Mouse (Mus musculus) lung, postnatal 0 days (tissue): Measurements from ENCODE around the gene Rbfox1. TPM values are rescaled to one million over a fixed set of nuclear protein-coding genes. Genes with fewer than 3 reads are reported as not detected.

ENCODE experiments used
- ATAC-seq: fragments of 200-750 bp; cut with Nextera tagmentation; 2 replicates; pipeline ENCODE4 v1.8.0; 2017; ENCODE audit warnings: moderate library complexity
- DNase-seq: peaks from one replicate; pipeline ENCODE4 v3.0.0-alpha.2; 2016; ENCODE audit warnings: low spot score
- H3K27ac ChIP-seq: fragments of 300-500 bp; sonication (generic); 2 replicates; pipeline ENCODE4 v1.5.1; 2014; ENCODE audit warnings: antibody characterized with exemption, mild to moderate bottlenecking, low read length, mixed read lengths
- H3K27me3 ChIP-seq: fragments of 300-500 bp; sonication (generic); replicated peaks from 2 replicates; pipeline ENCODE4 v1.6.1; 2014; ENCODE audit warnings: low read length, mixed read lengths; ENCODE audit not compliant: insufficient read depth
- H3K36me3 ChIP-seq: fragments of 300-500 bp; sonication (generic); 2 replicates; pipeline ENCODE4 v1.6.1; 2014; ENCODE audit warnings: low read length, mixed read lengths; ENCODE audit not compliant: insufficient read depth
- H3K4me1 ChIP-seq: fragments of 300-500 bp; sonication (generic); 2 replicates; pipeline ENCODE4 v1.6.1; 2014; ENCODE audit warnings: antibody characterized with exemption, low read depth, low read length, mixed read lengths; ENCODE audit not compliant: insufficient read depth
- H3K4me2 ChIP-seq: fragments of 300-500 bp; sonication (generic); replicated peaks from 2 replicates; pipeline ENCODE4 v1.6.1; 2014; ENCODE audit warnings: low read depth, mild to moderate bottlenecking, low read length, moderate library complexity, mixed read lengths
- H3K4me3 ChIP-seq: fragments of 300-500 bp; sonication (generic); 2 replicates; pipeline ENCODE4 v1.5.1; 2014; ENCODE audit warnings: low read depth, low read length
- H3K9ac ChIP-seq: fragments of 300-500 bp; sonication (generic); replicated peaks from 2 replicates; pipeline ENCODE4 v1.6.1; 2014; ENCODE audit warnings: low read depth, mild to moderate bottlenecking
- H3K9me3 ChIP-seq: fragments of 300-500 bp; sonication (generic); 2 replicates; pipeline ENCODE4 v1.6.1; 2016; ENCODE audit warnings: low read length, mixed read lengths
- CTCF ChIP-seq: IDR thresholded peaks from 2 replicates; pipeline ENCODE4 v1.5.1; 2016; ENCODE audit warnings: antibody characterized with exemption, mild to moderate bottlenecking
- EP300 ChIP-seq: IDR thresholded peaks from 2 replicates; pipeline ENCODE4 v1.6.1; 2016; ENCODE audit warnings: antibody characterized with exemption, mild to moderate bottlenecking, control low read depth
- whole genome bisulfite sequencing: fragments of 180-500 bp; shearing (Covaris S2); extraction: QIAGEN DNeasy Blood & Tissue Kit; methylation state at CpG from one replicate; pipeline ENCODE4 v1.1.7; 2014; 5-methylcytosine and 5-hydroxymethylcytosine counted together
- polyA plus RNA-seq: library from polyadenylated mRNA; unstranded; fragments of >200 nt; fragmentation: Nextera tagmentation; extraction: Ambion mirVana; gene quantifications from 2 replicates; pipeline ENCODE4 v1.2.1, GENCODE M21; 2015

Rbfox1 gene
- polyA plus RNA-seq, 1 experiment from 2014 or later = 0.25 TPM

GRCm38 (mm10) chr16:6640330-6640729, 755.2 kb downstream of the Rbfox1 start:
- Histone ChIP-seq H3K36me3 (no peaks in the 10 kb centered on the region), H3K9ac (no peak overlapping the region), H3K9me3 (no peaks in the 10 kb centered on the region), H3K4me1 (no peaks in the 10 kb centered on the region), H3K4me2 (no peak overlapping the region), H3K27ac (no peak overlapping the region), H3K27me3 (no peaks in the 10 kb centered on the region), H3K4me3 (no peak overlapping the region)
- no peak for ATAC-seq
- 53% methylated on average over 1 of the region's 1 CpGs for WGBS
- no peak for DNase-seq
- TF ChIP-seq EP300 = no peak
- TF ChIP-seq CTCF = no peak

DNA sequence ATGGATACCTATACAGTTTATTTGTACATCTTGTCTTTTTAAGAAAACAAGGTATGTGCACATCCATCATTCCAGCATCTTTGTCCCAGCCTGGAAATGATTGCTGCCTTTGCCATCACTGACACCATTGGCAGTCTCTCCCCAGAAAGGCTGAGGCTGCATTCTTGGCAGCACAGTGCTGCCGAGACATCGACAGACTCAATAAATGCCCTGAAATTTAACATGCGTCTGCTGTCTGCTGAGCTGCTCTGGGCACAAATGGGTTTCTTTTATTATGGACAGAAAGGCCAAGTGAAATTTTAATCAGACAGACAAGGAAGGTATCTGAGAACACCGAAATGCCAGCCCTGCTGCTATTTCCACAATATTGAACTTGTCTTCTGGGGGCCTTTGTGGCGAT, 761.8 kb downstream of the Rbfox1 start:
- Histone ChIP-seq H3K4me2 (no peak overlapping the region), H3K27ac (no peak overlapping the region), H3K36me3 (no peaks in the 10 kb centered on the region), H3K9ac (no peak overlapping the region), H3K4me1 (no peaks in the 10 kb centered on the region), H3K4me3 (no peak overlapping the region), H3K9me3 (no peaks in the 10 kb centered on the region), H3K27me3 (no peaks in the 10 kb centered on the region)
- no peak for ATAC-seq
- no peak for DNase-seq
- WGBS = 76% methylated on average over 5 of the region's 5 CpGs
- no peak for TF ChIP-seq EP300

- H3K27me3 ChIP-seq = no peaks in the 10 kb centered on the region
- no peaks in the 10 kb centered on the region for H3K9me3 ChIP-seq
- H3K4me1 ChIP-seq = no peaks in the 10 kb centered on the region
- no peak for DNase-seq
- WGBS = 72% methylated on average over 1 of the region's 1 CpGs
- H3K4me2 ChIP-seq = no peak overlapping the region
- no peak overlapping the region for H3K27ac ChIP-seq
- no peak overlapping the region for H3K9ac ChIP-seq
- no peak overlapping the region for H3K4me3 ChIP-seq
- no peaks in the 10 kb centered on the region for H3K36me3 ChIP-seq
- no peak for ATAC-seq
- TF ChIP-seq CTCF (no peak), EP300 (no peak)
Observed at GRCm38 (mm10) chr16:6648753-6649152, 763.6 kb downstream of the Rbfox1 start.

- H3K4me2 ChIP-seq = no peak overlapping the region
- H3K27me3 ChIP-seq = no peaks in the 10 kb centered on the region
- no peak for DNase-seq
- H3K4me1 ChIP-seq = no peaks in the 10 kb centered on the region
- H3K27ac ChIP-seq = no peak overlapping the region
- 64% methylated on average over 2 of the region's 2 CpGs for WGBS
- H3K9ac ChIP-seq = no peak overlapping the region
- H3K36me3 ChIP-seq = no peaks in the 10 kb centered on the region
- no peak overlapping the region for H3K4me3 ChIP-seq
- TF ChIP-seq CTCF (no peak), EP300 (no peak)
- ATAC-seq = no peak
- no peaks in the 10 kb centered on the region for H3K9me3 ChIP-seq
Observed at GRCm38 (mm10) chr16:6658594-6658993, 773.4 kb downstream of the Rbfox1 start.

- H3K36me3 ChIP-seq = no peaks in the 10 kb centered on the region
- H3K9ac ChIP-seq = no peak overlapping the region
- H3K4me2 ChIP-seq = no peak overlapping the region
- no peaks in the 10 kb centered on the region for H3K9me3 ChIP-seq
- no peak overlapping the region for H3K27ac ChIP-seq
- TF ChIP-seq EP300 (no peak), CTCF (no peak)
- WGBS = 69% methylated on average over 1 of the region's 1 CpGs
- H3K4me3 ChIP-seq = no peak overlapping the region
- H3K4me1 ChIP-seq = no peaks in the 10 kb centered on the region
- H3K27me3 ChIP-seq = no peaks in the 10 kb centered on the region
- no peak for ATAC-seq
- no peak for DNase-seq
Observed at GRCm38 (mm10) chr16:6686076-6686757, 801.1 kb downstream of the Rbfox1 start.

DNA sequence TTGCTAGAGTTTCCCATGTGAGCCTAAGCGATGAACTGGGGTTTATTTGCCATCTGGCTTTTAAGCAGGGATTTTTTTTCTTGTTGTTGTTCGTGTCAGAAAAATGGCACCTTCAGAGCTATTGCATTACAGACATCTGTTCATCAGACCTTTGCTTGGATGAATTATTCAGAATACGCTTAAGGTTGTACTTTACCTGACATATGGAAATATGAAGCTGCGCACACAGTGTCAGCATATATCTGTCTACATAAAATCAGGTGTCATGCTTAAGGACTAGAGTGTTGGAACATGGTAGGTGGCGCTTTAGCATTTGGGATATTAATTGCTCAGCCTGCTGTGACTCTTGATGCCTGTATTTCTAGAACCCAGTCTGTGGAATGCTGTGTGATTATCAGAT, 819.7 kb downstream of the Rbfox1 start:
- no peak overlapping the region for H3K4me2 ChIP-seq
- H3K9ac ChIP-seq = no peak overlapping the region
- H3K4me1 ChIP-seq = no peaks in the 10 kb centered on the region
- ATAC-seq (no peak), DNase-seq (no peak)
- no peak overlapping the region for H3K4me3 ChIP-seq
- H3K36me3 ChIP-seq = no peaks in the 10 kb centered on the region
- WGBS = 82% methylated on average over 5 of the region's 5 CpGs
- no peaks in the 10 kb centered on the region for H3K9me3 ChIP-seq
- H3K27ac ChIP-seq = no peak overlapping the region
- no peak for TF ChIP-seq CTCF
- no peak for TF ChIP-seq EP300
- H3K27me3 ChIP-seq = no peaks in the 10 kb centered on the region

- Histone ChIP-seq H3K27me3 (no peaks in the 10 kb centered on the region), H3K27ac (no peak overlapping the region), H3K4me2 (no peak overlapping the region), H3K4me3 (no peak overlapping the region), H3K4me1 (no peaks in the 10 kb centered on the region), H3K36me3 (no peaks in the 10 kb centered on the region), H3K9ac (no peak overlapping the region), H3K9me3 (no peaks in the 10 kb centered on the region)
- ATAC-seq (no peak), DNase-seq (no peak)
- TF ChIP-seq CTCF (no peak), EP300 (no peak)
- 95% methylated on average over 1 of the region's 1 CpGs for whole genome bisulfite sequencing
Observed at GRCm38 (mm10) chr16:6712341-6712740, 827.2 kb downstream of the Rbfox1 start.
